Mouse (Mus musculus): Measurements from ENCODE around the gene Ccsap. TPM values are rescaled to one million over a fixed set of nuclear protein-coding genes. Genes with fewer than 3 reads are reported as not detected.

The Ccsap gene
- polyA plus RNA-seq, 1 experiment from 2014 or later, result 7.1 TPM

GRCm38 (mm10) chr8:123872048-123872447, 12.0 kb upstream of the Ccsap start:
- Histone ChIP-seq H3K9ac (ENCODE audit: low read depth, low read length) (no peak overlapping the region), H3K36me3 (ENCODE audit: control insufficient read depth, insufficient read depth, low read length) (no peaks in the 10 kb centered on the region), H3K4me1 (replicated peaks; ENCODE audit: control insufficient read depth, insufficient read depth, low read length) (no peaks in the 10 kb centered on the region), H3K4me3 (ENCODE audit: low read depth, low read length) (no peak overlapping the region), H3K4me2 (replicated peaks; ENCODE audit: low read depth, low read length) (no peak overlapping the region), H3K27ac (ENCODE audit: low read depth, low read length) (no peak overlapping the region), H3K9me3 (ENCODE audit: control insufficient read depth, low read length) (no peaks in the 10 kb centered on the region), H3K27me3 (ENCODE audit: control insufficient read depth, insufficient read depth, low read length) (no peaks in the 10 kb centered on the region)
- DNase-seq (ENCODE audit: low spot score) (no peak), ATAC-seq (ENCODE audit: low FRiP score) (no peak)
- 77% methylated on average over 9 of the region's 9 CpGs for WGBS

- Histone ChIP-seq H3K9me3 (ENCODE audit: control insufficient read depth, low read length) (no peaks in the 10 kb centered on the region), H3K4me1 (replicated peaks; ENCODE audit: control insufficient read depth, insufficient read depth, low read length) (no peaks in the 10 kb centered on the region), H3K27ac (ENCODE audit: low read depth, low read length) (no peak overlapping the region), H3K27me3 (ENCODE audit: control insufficient read depth, insufficient read depth, low read length) (0 out of 2 replicates have a peak, but pooled peaks cover 3% of the 10 kb centered on the region), H3K4me2 (replicated peaks; ENCODE audit: low read depth, low read length) (no peak overlapping the region), H3K4me3 (ENCODE audit: low read depth, low read length) (no peak overlapping the region), H3K36me3 (ENCODE audit: control insufficient read depth, insufficient read depth, low read length) (no peaks in the 10 kb centered on the region), H3K9ac (ENCODE audit: low read depth, low read length) (no peak overlapping the region)
- 50% methylated on average over 5 of the region's 5 CpGs for WGBS
- no peak for ATAC-seq (ENCODE audit: low FRiP score)
- no peak for DNase-seq (ENCODE audit: low spot score)
Measured at GRCm38 (mm10) chr8:123866971-123867370, 7.0 kb upstream of the Ccsap start.

GRCm38 (mm10) chr8:123865786-123866185, 5.8 kb upstream of the Ccsap start:
- Histone ChIP-seq H3K4me2 (replicated peaks; ENCODE audit: low read depth, low read length) (no peak overlapping the region), H3K9me3 (ENCODE audit: control insufficient read depth, low read length) (no peaks in the 10 kb centered on the region), H3K4me1 (replicated peaks; ENCODE audit: control insufficient read depth, insufficient read depth, low read length) (no peaks in the 10 kb centered on the region), H3K27me3 (ENCODE audit: control insufficient read depth, insufficient read depth, low read length) (peaks cover 5% of the 10 kb centered on the region; the same call in 1 of the 2 replicates), H3K27ac (ENCODE audit: low read depth, low read length) (no peak overlapping the region), H3K4me3 (ENCODE audit: low read depth, low read length) (no peak overlapping the region), H3K9ac (ENCODE audit: low read depth, low read length) (no peak overlapping the region), H3K36me3 (ENCODE audit: control insufficient read depth, insufficient read depth, low read length) (no peaks in the 10 kb centered on the region)
- 77% methylated on average over 7 of the region's 7 CpGs for WGBS
- no peak for DNase-seq (ENCODE audit: low spot score)
- no peak for ATAC-seq (ENCODE audit: low FRiP score)

- no peak for ATAC-seq (ENCODE audit: low FRiP score)
- WGBS, result 79% methylated on average over 4 of the region's 4 CpGs
Measured at GRCm38 (mm10) chr8:123860386-123860785, 377 bp upstream of the Ccsap start.

GRCm38 (mm10) chr8:123858941-123859647, 915 bp downstream of the Ccsap start:
- Histone ChIP-seq H3K4me3 (ENCODE audit: low read depth, low read length) (peak overlapping the region; percentile 94), H3K27ac (ENCODE audit: low read depth, low read length) (peak overlapping the region; percentile 68), H3K9me3 (ENCODE audit: control insufficient read depth, low read length) (no peaks in the 10 kb centered on the region), H3K4me1 (replicated peaks; ENCODE audit: control insufficient read depth, insufficient read depth, low read length) (0 out of 2 replicates have a peak, but pooled peaks cover 2% of the 10 kb centered on the region), H3K27me3 (ENCODE audit: control insufficient read depth, insufficient read depth, low read length) (peaks cover 11% of the 10 kb centered on the region; the same call in 1 of the 2 replicates), H3K4me2 (replicated peaks; ENCODE audit: low read depth, low read length) (peak overlapping the region; percentile 96), H3K9ac (ENCODE audit: low read depth, low read length) (peak overlapping the region; percentile 80), H3K36me3 (ENCODE audit: control insufficient read depth, insufficient read depth, low read length) (no peaks in the 10 kb centered on the region)
- DNase-seq (ENCODE audit: low spot score), result peak; percentile 95
- ATAC-seq (ENCODE audit: low FRiP score), result peak; percentile 96
- WGBS, result under 1% methylated on average over 76 of the region's 79 CpGs

More at GRCm38 (mm10) chr8:123860386-123860785, 377 bp upstream of the Ccsap start:
- no peak for DNase-seq (ENCODE audit: low spot score)
- no peaks in the 10 kb centered on the region for H3K9me3 ChIP-seq (ENCODE audit: control insufficient read depth, low read length)
- H3K4me1 ChIP-seq (replicated peaks; ENCODE audit: control insufficient read depth, insufficient read depth, low read length), result 0 out of 2 replicates have a peak, but pooled peaks cover 2% of the 10 kb centered on the region
- peak overlapping the region; percentile 94 for H3K4me3 ChIP-seq (ENCODE audit: low read depth, low read length)
- H3K27me3 ChIP-seq (ENCODE audit: control insufficient read depth, insufficient read depth, low read length), result peaks cover 11% of the 10 kb centered on the region; the same call in 1 of the 2 replicates
- no peak overlapping the region for H3K9ac ChIP-seq (ENCODE audit: low read depth, low read length)
- no peak overlapping the region for H3K27ac ChIP-seq (ENCODE audit: low read depth, low read length)
- H3K36me3 ChIP-seq (ENCODE audit: control insufficient read depth, insufficient read depth, low read length), result no peaks in the 10 kb centered on the region
- H3K4me2 ChIP-seq (replicated peaks; ENCODE audit: low read depth, low read length), result no peak overlapping the region

- no peaks in the 10 kb centered on the region for H3K9me3 ChIP-seq (ENCODE audit: control insufficient read depth, low read length)
- H3K9ac ChIP-seq (ENCODE audit: low read depth, low read length), result peak overlapping the region; percentile 80
- 0 out of 2 replicates have a peak, but pooled peaks cover 2% of the 10 kb centered on the region for H3K4me1 ChIP-seq (replicated peaks; ENCODE audit: control insufficient read depth, insufficient read depth, low read length)
- H3K4me3 ChIP-seq (ENCODE audit: low read depth, low read length), result peak overlapping the region; percentile 94
- H3K36me3 ChIP-seq (ENCODE audit: control insufficient read depth, insufficient read depth, low read length), result no peaks in the 10 kb centered on the region
- peaks cover 11% of the 10 kb centered on the region; the same call in 1 of the 2 replicates for H3K27me3 ChIP-seq (ENCODE audit: control insufficient read depth, insufficient read depth, low read length)
- peak overlapping the region; percentile 96 for H3K4me2 ChIP-seq (replicated peaks; ENCODE audit: low read depth, low read length)
- WGBS, result under 1% methylated on average over 17 of the region's 17 CpGs
- DNase-seq (ENCODE audit: low spot score) (no peak), ATAC-seq (ENCODE audit: low FRiP score) (peak; percentile 37)
- peak overlapping the region; percentile 68; the same call in 1 of the 2 replicates for H3K27ac ChIP-seq (ENCODE audit: low read depth, low read length)
Measured at GRCm38 (mm10) chr8:123858574-123858940, 1.5 kb downstream of the Ccsap start.

- Histone ChIP-seq H3K9ac (ENCODE audit: low read depth, low read length) (no peak overlapping the region), H3K36me3 (ENCODE audit: control insufficient read depth, insufficient read depth, low read length) (no peaks in the 10 kb centered on the region), H3K4me2 (replicated peaks; ENCODE audit: low read depth, low read length) (no peak overlapping the region), H3K9me3 (ENCODE audit: control insufficient read depth, low read length) (no peaks in the 10 kb centered on the region), H3K27me3 (ENCODE audit: control insufficient read depth, insufficient read depth, low read length) (peaks cover 9% of the 10 kb centered on the region; the same call in 1 of the 2 replicates), H3K4me1 (replicated peaks; ENCODE audit: control insufficient read depth, insufficient read depth, low read length) (0 out of 2 replicates have a peak, but pooled peaks cover 2% of the 10 kb centered on the region), H3K27ac (ENCODE audit: low read depth, low read length) (no peak overlapping the region), H3K4me3 (ENCODE audit: low read depth, low read length) (no peak overlapping the region)
- ATAC-seq (ENCODE audit: low FRiP score) (no peak), DNase-seq (ENCODE audit: low spot score) (no peak)
- 68% methylated on average over 3 of the region's 3 CpGs for WGBS
Measured at GRCm38 (mm10) chr8:123857361-123857760, 2.6 kb downstream of the Ccsap start.

GRCm38 (mm10) chr8:123854733-123855475, 5.1 kb downstream of the Ccsap start:
- Histone ChIP-seq H3K4me1 (replicated peaks; ENCODE audit: control insufficient read depth, insufficient read depth, low read length) (0 out of 2 replicates have a peak, but pooled peaks cover 2% of the 10 kb centered on the region), H3K4me2 (replicated peaks; ENCODE audit: low read depth, low read length) (no peak overlapping the region), H3K36me3 (ENCODE audit: control insufficient read depth, insufficient read depth, low read length) (no peaks in the 10 kb centered on the region), H3K9ac (ENCODE audit: low read depth, low read length) (no peak overlapping the region), H3K4me3 (ENCODE audit: low read depth, low read length) (no peak overlapping the region), H3K9me3 (ENCODE audit: control insufficient read depth, low read length) (no peaks in the 10 kb centered on the region), H3K27ac (ENCODE audit: low read depth, low read length) (no peak overlapping the region), H3K27me3 (ENCODE audit: control insufficient read depth, insufficient read depth, low read length) (no peaks in the 10 kb centered on the region; the same call in 1 of the 2 replicates)
- DNase-seq (ENCODE audit: low spot score) (no peak), ATAC-seq (ENCODE audit: low FRiP score) (no peak)
- 86% methylated on average over 9 of the region's 9 CpGs for WGBS

Measured in hindbrain, embryonic 11.5 days (tissue).